Mouse (Mus musculus): ENCODE measurements around the gene Pdik1l. TPM values are rescaled to one million over a fixed set of nuclear protein-coding genes. Genes with fewer than 3 reads are reported as not detected.

Pdik1l gene
- polyA plus RNA-seq (2017; shearing (Covaris generic)): 10 to 100 TPM; 14.0 to 16.6 TPM

DNA sequence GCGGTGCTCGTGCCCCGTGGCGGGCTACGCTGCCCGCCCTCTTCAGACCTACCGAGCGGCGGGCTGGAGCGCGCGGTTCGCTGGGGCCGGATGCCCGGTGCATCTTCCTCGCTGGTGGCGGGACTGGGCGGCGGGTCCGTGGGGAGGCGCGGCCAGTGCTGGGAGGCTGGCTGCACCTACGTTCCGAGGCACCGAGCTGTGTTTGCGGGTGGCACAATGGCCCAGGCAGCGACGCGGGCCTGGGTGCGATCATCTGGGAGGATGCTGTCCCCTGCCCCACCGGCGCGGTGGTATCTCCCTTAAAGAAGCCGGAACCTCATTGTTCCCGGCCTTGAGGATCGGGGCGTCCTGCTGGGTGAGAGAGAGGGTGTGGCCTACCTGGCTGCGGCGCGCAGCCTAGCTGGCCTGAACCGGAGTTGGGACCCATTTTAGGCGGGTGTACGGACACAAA, at the start of gene Pdik1l:
Pdik1l (minus strand) TSS at position 321 of the 451 bp plus-strand sequence.

GRCm38 (mm10) chr4:134314876-134315275, 27.2 kb upstream of the Pdik1l start, which contains the start of gene Trim63:
TSS of gene Trim63 (plus strand) at chr4:134315120.

DNA sequence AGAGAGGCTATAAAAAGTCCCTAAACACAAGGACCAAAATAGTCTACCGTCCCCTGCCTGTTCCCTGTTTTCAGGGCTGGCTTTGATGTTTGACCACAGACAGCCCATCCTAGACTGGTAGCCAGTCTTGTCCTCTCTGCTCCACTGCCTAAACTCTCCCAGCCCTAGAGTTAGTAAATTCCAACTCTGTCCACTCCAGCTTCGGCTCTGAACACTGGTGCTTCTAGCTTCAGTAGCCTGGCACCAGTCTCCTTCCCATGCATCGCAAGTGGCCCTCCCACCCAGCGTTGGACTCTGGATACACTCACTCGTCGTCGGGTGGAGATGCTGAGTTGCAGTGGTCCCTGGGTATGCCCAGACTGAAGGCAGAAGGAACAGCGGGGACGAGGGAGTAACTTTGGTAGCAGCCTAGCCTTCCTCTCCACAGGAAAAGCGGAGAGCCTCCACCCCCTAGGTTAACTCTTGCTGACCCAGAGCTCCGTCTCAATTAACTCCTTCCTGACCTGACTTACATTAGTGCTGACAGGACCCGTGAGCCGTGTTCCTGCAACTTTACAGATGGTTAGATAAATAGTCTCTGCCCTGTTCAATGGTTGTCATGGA, 33.9 kb downstream of the Pdik1l start, which contains the start of gene Grrp1:
Grrp1 (minus strand) TSS at position 385 of the 603 bp plus-strand sequence.

DNA sequence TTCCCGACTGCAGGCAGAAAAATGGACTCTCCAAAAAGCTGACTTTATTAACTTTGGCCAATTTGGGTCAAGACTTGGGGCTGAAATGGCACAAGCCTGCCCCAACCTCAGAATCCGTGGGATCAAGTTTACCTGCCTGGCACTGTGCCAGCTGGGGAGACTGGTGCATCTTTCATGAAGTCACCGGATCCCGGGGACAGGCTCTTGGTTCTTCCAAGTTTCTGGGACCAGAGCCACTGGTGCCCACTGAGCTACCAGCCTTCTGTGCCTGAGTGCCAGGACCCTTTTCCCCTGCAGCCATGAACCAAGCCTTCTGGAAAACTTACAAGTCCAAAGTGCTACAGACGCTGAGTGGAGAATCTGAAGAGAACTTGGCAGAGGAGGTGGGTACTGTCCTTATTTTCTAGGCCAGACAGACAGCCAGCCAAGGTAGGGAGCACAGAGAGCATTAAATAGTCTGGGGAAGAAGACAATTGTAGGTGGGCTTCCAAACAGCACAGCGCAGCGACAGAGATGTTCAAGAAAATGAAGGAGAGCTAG, 40.9 kb downstream of the Pdik1l start, which contains the start of gene Gm30191:
Gm30191 (plus strand) TSS at position 217 of the 540 bp plus-strand sequence.

GRCm38 (mm10) chr4:134245148-134245843, 42.4 kb downstream of the Pdik1l start, which contains the start of gene Zfp593:
TSS of gene Zfp593 (minus strand) at chr4:134245592.

DNA sequence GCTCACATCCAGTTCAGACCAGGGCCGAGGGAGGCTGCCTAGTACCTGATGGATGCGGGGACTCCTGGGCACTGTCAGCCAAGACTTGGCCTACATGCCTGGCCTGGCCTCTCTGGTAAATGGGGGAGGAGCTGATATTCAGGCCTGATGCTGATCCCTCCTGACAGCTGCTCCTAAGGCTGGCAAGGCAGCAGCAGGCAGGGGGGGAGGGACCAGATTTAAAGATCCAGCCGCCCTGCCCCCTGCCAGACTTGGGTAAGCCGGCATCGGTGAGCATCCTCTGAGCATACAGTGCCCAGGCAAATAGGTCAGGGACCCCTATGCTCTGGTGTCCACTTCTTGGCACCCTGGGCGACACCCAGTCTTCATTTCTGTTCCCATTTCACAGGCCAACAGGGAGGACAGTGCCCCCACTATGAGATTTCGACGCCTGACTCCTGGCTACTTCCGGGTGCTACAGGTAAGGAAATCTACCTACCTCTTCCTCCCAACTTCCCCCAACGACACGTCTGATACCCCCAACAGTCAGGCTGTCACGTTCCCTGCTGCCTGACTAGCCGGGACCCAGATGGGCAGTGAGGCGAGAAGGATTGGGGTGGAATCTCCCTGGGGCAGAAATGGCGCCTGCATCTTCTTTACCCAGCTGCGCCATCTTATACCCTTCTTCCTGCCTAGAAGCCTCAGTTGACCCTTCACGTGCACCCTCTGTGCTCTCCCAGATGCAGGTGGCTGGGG, 44.0 kb downstream of the Pdik1l start, which contains the start of gene E130218I03Rik:
E130218I03Rik (plus strand) TSS at position 147 of the 735 bp plus-strand sequence.

GRCm38 (mm10) chr4:134238279-134238651, 49.4 kb downstream of the Pdik1l start, which contains the start of gene Cnksr1:
TSS of gene Cnksr1 (minus strand) at chr4:134238399.

GRCm38 (mm10) chr4:134227194-134227593, 60.5 kb downstream of the Pdik1l start, which contains the start of gene Catsper4:
TSS of gene Catsper4 (minus strand) at chr4:134227383.

Other genes starting within 250 kb of the Pdik1l start
- gene Zfp683, start 234.1 kb downstream of the Pdik1l start, polyA plus RNA-seq (2017; shearing (Covaris generic)): 1 to 10 TPM; 1.4 to 4.9 TPM
- gene Crybg2, start 227.1 kb downstream of the Pdik1l start, polyA plus RNA-seq (2017; shearing (Covaris generic)): 10 to 100 TPM; 17.9 to 18.0 TPM
- gene Cd52, start 192.8 kb downstream of the Pdik1l start, polyA plus RNA-seq (2017; shearing (Covaris generic)): 1,000 to 10,000 TPM; 2,589 to 2,801 TPM
- 10 to 100 TPM; 46.7 to 60.6 TPM for gene Ubxn11, start 185.3 kb downstream of the Pdik1l start, polyA plus RNA-seq (2017; shearing (Covaris generic))
- gene Sh3bgrl3, start 159.1 kb downstream of the Pdik1l start, polyA plus RNA-seq (2017; shearing (Covaris generic)): 1,000 to 10,000 TPM; 1,401 to 1,596 TPM
- gene Cep85, start 100.8 kb downstream of the Pdik1l start, polyA plus RNA-seq (2017; shearing (Covaris generic)): 100 to 1,000 TPM in 1 of 2 experiments, 10 to 100 TPM in 1; 70.5 to 104 TPM
- gene Gm7534, start 84.9 kb downstream of the Pdik1l start, polyA plus RNA-seq (2017; shearing (Covaris generic)): under 1 TPM in 1 of 2 experiments, not detected in 1; 0.32 TPM
- gene Catsper4, start 60.5 kb downstream of the Pdik1l start, polyA plus RNA-seq (2017; shearing (Covaris generic)): not detected
- under 1 TPM in 1 of 2 experiments, not detected in 1; 0.17 TPM for gene Cnksr1, start 49.5 kb downstream of the Pdik1l start, polyA plus RNA-seq (2017; shearing (Covaris generic))
- 1 to 10 TPM; 3.2 to 5.7 TPM for gene E130218I03Rik, start 44.2 kb downstream of the Pdik1l start, polyA plus RNA-seq (2017; shearing (Covaris generic))
- 10 to 100 TPM; 18.4 to 25.6 TPM for gene Zfp593, start 42.3 kb downstream of the Pdik1l start, polyA plus RNA-seq (2017; shearing (Covaris generic))
- gene Gm30191, start 41.0 kb downstream of the Pdik1l start, polyA plus RNA-seq (2017; shearing (Covaris generic)): not detected
- under 1 TPM in 1 of 2 experiments, not detected in 1; 0.22 TPM for gene Grrp1, start 33.8 kb downstream of the Pdik1l start, polyA plus RNA-seq (2017; shearing (Covaris generic))
- gene Trim63, start 27.2 kb upstream of the Pdik1l start, polyA plus RNA-seq (2017; shearing (Covaris generic)): 1 to 10 TPM in 1 of 2 experiments, not detected in 1; 1.1 TPM
- gene Slc30a2, start 55.3 kb upstream of the Pdik1l start, polyA plus RNA-seq (2017; shearing (Covaris generic)): under 1 TPM in 1 of 2 experiments, not detected in 1; 0.41 TPM
- gene Extl1, start 96.0 kb upstream of the Pdik1l start, polyA plus RNA-seq (2017; shearing (Covaris generic)): 1 to 10 TPM; 1.1 to 1.7 TPM
- 1 to 10 TPM; 1.3 to 2.6 TPM for gene Pafah2, start 108.4 kb upstream of the Pdik1l start, polyA plus RNA-seq (2017; shearing (Covaris generic))
- 10 to 100 TPM; 33.1 to 37.7 TPM for gene Stmn1, start 180.4 kb upstream of the Pdik1l start, polyA plus RNA-seq (2017; shearing (Covaris generic))
- 10 to 100 TPM; 20.8 to 35.2 TPM for gene Paqr7, start 208.8 kb upstream of the Pdik1l start, polyA plus RNA-seq (2017; shearing (Covaris generic))
- 1 to 10 TPM in 1 of 2 experiments, under 1 TPM in 1; 0.57 to 1.9 TPM for gene Aunip, start 223.1 kb upstream of the Pdik1l start, polyA plus RNA-seq (2017; shearing (Covaris generic))
- 100 to 1,000 TPM; 105 to 143 TPM for gene Mtfr1l, start 247.5 kb upstream of the Pdik1l start, polyA plus RNA-seq (2017; shearing (Covaris generic))